Mouse (Mus musculus) CH12.LX (cell line): ENCODE measurements around the gene Senp1. TPM values are rescaled to one million over a fixed set of nuclear protein-coding genes. Genes with fewer than 3 reads are reported as not detected.
A peak's percentile ranks its signal among the peaks of the same experiment; 100 is the strongest.

Experiments
- DNase-seq: peaks from one replicate; pipeline ENCODE4 v3.0.0-alpha.2; 2013; ENCODE audit errors: extremely low read depth
- H3K27ac ChIP-seq: 2 replicates; pipeline ENCODE4 v1.5.1; 2012; ENCODE audit warnings: low read depth, mild to moderate bottlenecking, control low read depth, moderate library complexity; ENCODE audit not compliant: insufficient read depth
- H3K27me3 ChIP-seq: replicated peaks from 2 replicates; pipeline ENCODE3; 2012; ENCODE audit warnings: inconsistent platforms
- H3K36me3 ChIP-seq, 2 experiments: replicated peaks in 1 of 2; 2 replicates each; pipeline versions ENCODE3 to v1.6.1; 2012; ENCODE audit warnings: inconsistent platforms in 1 of 2, low read length in 1 of 2, mild to moderate bottlenecking in 1 of 2, mixed read lengths in 1 of 2, moderate library complexity in 1 of 2; ENCODE audit not compliant: control insufficient read depth in 1 of 2, insufficient read depth in 1 of 2
- H3K4me1 ChIP-seq, 2 experiments: 2 replicates each; pipeline ENCODE4 v1.6.1; 2012; ENCODE audit warnings: inconsistent platforms in 1 of 2, moderate library complexity in 1 of 2; ENCODE audit not compliant: insufficient read depth in 2 of 2, control insufficient read depth in 1 of 2
- H3K4me2 ChIP-seq: 2 replicates; pipeline ENCODE4 v1.6.1; 2012; ENCODE audit warnings: low read depth, mild to moderate bottlenecking, control low read depth; ENCODE audit not compliant: poor library complexity, insufficient read depth, severe bottlenecking
- H3K4me3 ChIP-seq, 3 experiments: fragments of 150-350 bp in 1 of 3; sonication (generic) in 1 of 3; replicated peaks in 1 of 3; 2 replicates each; pipeline versions ENCODE3 to v1.5.1; 2011 to 2012; ENCODE audit warnings: low read depth in 2 of 3, low read length in 2 of 3, mild to moderate bottlenecking in 2 of 3, moderate library complexity in 2 of 3, control low read depth in 1 of 3, improper control_type of control experiment in 1 of 3, inconsistent platforms in 1 of 3, mixed read lengths in 1 of 3; ENCODE audit not compliant: poor library complexity in 1 of 3
- H3K79me2 ChIP-seq: replicated peaks from 2 replicates; pipeline ENCODE4 v1.6.1; 2012; ENCODE audit warnings: mild to moderate bottlenecking, moderate library complexity; ENCODE audit not compliant: control insufficient read depth, poor library complexity, insufficient read depth, severe bottlenecking; ENCODE audit errors: extremely low read depth
- H3K9ac ChIP-seq: 2 replicates; pipeline ENCODE4 v1.6.1; 2012; ENCODE audit warnings: low read depth, mild to moderate bottlenecking, control low read depth, moderate library complexity; ENCODE audit not compliant: insufficient read depth
- H3K9me3 ChIP-seq: replicated peaks from 2 replicates; pipeline ENCODE3; 2012; ENCODE audit warnings: low read length, inconsistent platforms, mixed read lengths
- BHLHE40 ChIP-seq: IDR thresholded peaks from 2 replicates; pipeline ENCODE4 v1.6.1; 2011; ENCODE audit warnings: mild to moderate bottlenecking, low read depth, low read length, improper control_type of control experiment
- CHD1 ChIP-seq: IDR thresholded peaks from 2 replicates; pipeline ENCODE4 v1.6.1; 2012; ENCODE audit warnings: low read depth, low read length, improper control_type of control experiment, inconsistent platforms
- CHD2 ChIP-seq: IDR thresholded peaks from 2 replicates; pipeline ENCODE4 v1.6.1; 2011; ENCODE audit warnings: low read length, improper control_type of control experiment
- CTCF ChIP-seq, 2 experiments: IDR thresholded peaks in 1 of 2; conservative IDR thresholded peaks in 1 of 2; 2 replicates each; pipeline ENCODE4 v1.5.1; 2011 to 2012; ENCODE audit warnings: low read depth in 2 of 2, low read length in 2 of 2, improper control_type of control experiment in 1 of 2, inconsistent platforms in 1 of 2, mild to moderate bottlenecking in 1 of 2, moderate library complexity in 1 of 2
- E2F4 ChIP-seq: IDR thresholded peaks from 2 replicates; pipeline ENCODE4 v1.6.1; 2011; ENCODE audit warnings: low read depth, low read length, improper control_type of control experiment; ENCODE audit not compliant: insufficient replicate concordance
- ELF1 ChIP-seq: IDR thresholded peaks from 2 replicates; pipeline ENCODE4 v1.6.1; 2014; ENCODE audit warnings: low read depth, mild to moderate bottlenecking, inconsistent platforms, low read length, improper control_type of control experiment
- EP300 ChIP-seq: IDR thresholded peaks from 2 replicates; pipeline ENCODE4 v1.6.1; 2011; ENCODE audit warnings: low read length, improper control_type of control experiment
- ETS1 ChIP-seq: conservative IDR thresholded peaks from 2 replicates; pipeline ENCODE4 v1.6.1; 2012; ENCODE audit warnings: low read depth, mild to moderate bottlenecking, inconsistent platforms, low read length, improper control_type of control experiment, moderate library complexity
- GABPA ChIP-seq: IDR thresholded peaks from 2 replicates; pipeline ENCODE4 v1.6.1; 2012; ENCODE audit warnings: low read depth, low read length, improper control_type of control experiment, inconsistent platforms; ENCODE audit not compliant: insufficient replicate concordance
- HCFC1 ChIP-seq: IDR thresholded peaks from 2 replicates; pipeline ENCODE4 v1.6.1; 2012; ENCODE audit warnings: low read depth, mild to moderate bottlenecking, inconsistent platforms, low read length, improper control_type of control experiment
- IRF4 ChIP-seq: IDR thresholded peaks from 2 replicates; pipeline ENCODE4 v1.6.1; 2014; ENCODE audit warnings: low read depth, mild to moderate bottlenecking, inconsistent platforms, low read length, improper control_type of control experiment
- JUN ChIP-seq: IDR thresholded peaks from 2 replicates; pipeline ENCODE4 v1.6.1; 2011; ENCODE audit warnings: low read depth, mild to moderate bottlenecking, low read length, improper control_type of control experiment, moderate library complexity; ENCODE audit not compliant: insufficient read depth
- JUND ChIP-seq: conservative IDR thresholded peaks from 2 replicates; pipeline ENCODE4 v1.6.1; 2011; ENCODE audit warnings: low read depth, low read length, improper control_type of control experiment
- KAT2A ChIP-seq: IDR thresholded peaks from 2 replicates; pipeline ENCODE4 v1.6.1; 2012; ENCODE audit warnings: low read length, improper control_type of control experiment, inconsistent platforms; ENCODE audit not compliant: insufficient replicate concordance
- MAFK ChIP-seq: IDR thresholded peaks from 2 replicates; pipeline ENCODE4 v1.6.1; 2011; ENCODE audit warnings: low read length, improper control_type of control experiment; ENCODE audit not compliant: insufficient replicate concordance
- MAX ChIP-seq: IDR thresholded peaks from 2 replicates; pipeline ENCODE4 v1.6.1; 2011; ENCODE audit warnings: low read length, improper control_type of control experiment
- MAZ ChIP-seq: IDR thresholded peaks from 2 replicates; pipeline ENCODE4 v1.6.1; 2012; ENCODE audit warnings: low read depth, mild to moderate bottlenecking, inconsistent platforms, low read length, improper control_type of control experiment, moderate library complexity
- MEF2A ChIP-seq: IDR thresholded peaks from 2 replicates; pipeline ENCODE4 v1.6.1; 2014; ENCODE audit warnings: low read depth, mild to moderate bottlenecking, inconsistent platforms, low read length, improper control_type of control experiment, borderline replicate concordance
- MXI1 ChIP-seq: IDR thresholded peaks from 2 replicates; pipeline ENCODE4 v1.6.1; 2011; ENCODE audit warnings: mild to moderate bottlenecking, low read depth, low read length, improper control_type of control experiment
- MYC ChIP-seq: IDR thresholded peaks from 2 replicates; pipeline ENCODE4 v1.6.1; 2011; ENCODE audit warnings: low read depth, mild to moderate bottlenecking, improper control_type of control experiment, low read length
- NELFE ChIP-seq: IDR thresholded peaks from 2 replicates; pipeline ENCODE4 v1.6.1; 2011; ENCODE audit warnings: low read depth, low read length, improper control_type of control experiment
- NRF1 ChIP-seq: IDR thresholded peaks from 2 replicates; pipeline ENCODE4 v1.6.1; 2014; ENCODE audit warnings: low read depth, mild to moderate bottlenecking, inconsistent platforms, low read length, improper control_type of control experiment, moderate library complexity
- PAX5 ChIP-seq: IDR thresholded peaks from 2 replicates; pipeline ENCODE4 v1.6.1; 2012; ENCODE audit warnings: low read length, inconsistent platforms, mixed read lengths
- POLR2A ChIP-seq: IDR thresholded peaks from 2 replicates; pipeline ENCODE4 v1.6.1; 2011; ENCODE audit warnings: low read depth, mild to moderate bottlenecking, improper control_type of control experiment, low read length
- POLR2AphosphoS2 ChIP-seq: IDR thresholded peaks from 2 replicates; pipeline ENCODE4 v1.6.1; 2011; ENCODE audit warnings: low read depth, low read length, improper control_type of control experiment
- RAD21 ChIP-seq: IDR thresholded peaks from 2 replicates; pipeline ENCODE4 v1.6.1; 2011; ENCODE audit warnings: low read depth, mild to moderate bottlenecking, low read length, improper control_type of control experiment, moderate library complexity
- RCOR1 ChIP-seq: conservative IDR thresholded peaks from 2 replicates; pipeline ENCODE4 v1.6.1; 2012; ENCODE audit warnings: low read depth, mild to moderate bottlenecking, inconsistent platforms, low read length, improper control_type of control experiment
- SIN3A ChIP-seq: IDR thresholded peaks from 2 replicates; pipeline ENCODE4 v1.6.1; 2012; ENCODE audit warnings: low read length, improper control_type of control experiment, inconsistent platforms
- SMC3 ChIP-seq: IDR thresholded peaks from 2 replicates; pipeline ENCODE4 v1.6.1; 2011; ENCODE audit warnings: low read depth, low read length, improper control_type of control experiment
- TBP ChIP-seq: conservative IDR thresholded peaks from 2 replicates; pipeline ENCODE4 v1.6.1; 2011; ENCODE audit warnings: low read depth, low read length, improper control_type of control experiment
- TCF12 ChIP-seq: IDR thresholded peaks from 2 replicates; pipeline ENCODE4 v1.6.1; 2014; ENCODE audit warnings: low read depth, mild to moderate bottlenecking, inconsistent platforms, low read length, improper control_type of control experiment
- UBTF ChIP-seq: IDR thresholded peaks from 2 replicates; pipeline ENCODE4 v1.6.1; 2012; ENCODE audit warnings: low read depth, mild to moderate bottlenecking, inconsistent platforms, low read length, improper control_type of control experiment, moderate library complexity
- USF1 ChIP-seq: IDR thresholded peaks from 2 replicates; pipeline ENCODE4 v1.6.1; 2014; ENCODE audit warnings: low read depth, mild to moderate bottlenecking, inconsistent platforms, low read length, improper control_type of control experiment
- USF2 ChIP-seq: conservative IDR thresholded peaks from 2 replicates; pipeline ENCODE4 v1.6.1; 2011; ENCODE audit warnings: low read depth, low read length, improper control_type of control experiment
- ZC3H11A ChIP-seq: IDR thresholded peaks from 2 replicates; pipeline ENCODE4 v1.6.1; 2012; ENCODE audit warnings: low read depth, mild to moderate bottlenecking, inconsistent platforms, low read length, improper control_type of control experiment
- ZKSCAN1 ChIP-seq: IDR thresholded peaks from 2 replicates; pipeline ENCODE4 v1.6.1; 2012; ENCODE audit warnings: low read depth, inconsistent platforms, low read length, improper control_type of control experiment, borderline replicate concordance
- ZMIZ1 ChIP-seq: IDR thresholded peaks from 2 replicates; pipeline ENCODE4 v1.6.1; 2012; ENCODE audit warnings: low read depth, mild to moderate bottlenecking, inconsistent platforms, low read length, improper control_type of control experiment
- ZNF384 ChIP-seq: IDR thresholded peaks from 2 replicates; pipeline ENCODE4 v1.6.1; 2012; ENCODE audit warnings: low read depth, low read length, improper control_type of control experiment, inconsistent platforms
- dilution Hi-C: fragments of 300-500 bp; cut with MboI; formaldehyde crosslinking; loops from 2 replicates; pipeline ENCODE4 v1.14.3; 2020; ENCODE audit warnings: low sequenced_read_pairs; ENCODE audit not compliant: extremely low pct_unique_long_range_greater_than_20kb, extremely low pct_ligation_motif_present
- in situ Hi-C: fragments of 300-500 bp; cut with MboI; formaldehyde crosslinking; loops from 3 replicates; pipeline ENCODE4 v1.14.3; 2019; ENCODE audit warnings: low sequenced_read_pairs, low pct_ligation_motif_present, low pct_unique_long_range_greater_than_20kb, mixed read lengths
- polyA plus RNA-seq: library from polyadenylated mRNA; unstranded; fragments of >175 nt; gene quantifications from 2 replicates; pipeline ENCODE4 v1.2.1, GENCODE M21; 2012; ENCODE audit warnings: low read depth; ENCODE audit not compliant: insufficient read length
- total RNA-seq, 2 experiments: library from RNA; depleted of rRNA; stranded (reverse); fragments of 300-350 nt in 1 of 2; fragments of >200 nt in 1 of 2; gene quantifications; 2 replicates each; pipeline ENCODE4 v1.2.3; 2012 to 2014

Gene Senp1
- total and polyA plus RNA-seq, 3 experiments, result 14.9 to 38.5 (median 23.3) TPM

DNA sequence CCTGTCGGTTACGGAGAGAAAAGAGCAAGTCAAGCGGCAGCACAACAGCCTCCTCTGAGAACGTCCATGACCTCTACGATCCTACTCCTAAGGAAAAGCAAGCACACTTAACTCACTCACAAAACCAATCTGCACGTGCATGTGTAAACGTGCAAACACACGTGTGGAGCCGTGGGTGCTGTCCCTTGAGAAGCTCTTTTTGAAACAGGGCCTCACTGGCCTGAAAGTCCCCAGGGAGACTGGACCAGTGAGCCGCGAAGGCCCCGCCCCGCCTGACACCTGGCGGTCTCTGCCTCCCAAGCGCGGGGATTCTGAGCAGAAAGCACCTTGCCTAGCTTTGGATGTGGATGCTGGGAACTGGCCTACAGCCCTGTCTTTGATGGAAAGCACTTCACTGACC lies 18.5 kb downstream of the Senp1 start:
- no peaks in the 10 kb centered on the region; the same call in 1 of the 2 replicates for H3K79me2 ChIP-seq
- no peak for TF ChIP-seq SMC3
- TF ChIP-seq MXI1, result peak; percentile 69; the same call in 1 of the 2 replicates
- no peak for TF ChIP-seq JUN
- no peak for TF ChIP-seq ZKSCAN1
- TF ChIP-seq USF1, result no peak
- TF ChIP-seq KAT2A, result 0 out of 2 replicates have a peak, but pooled peaks have one; percentile 29
- TF ChIP-seq RAD21, result no peak
- TF ChIP-seq E2F4, result no peak
- peak; percentile 89 for TF ChIP-seq ETS1
- no peak for TF ChIP-seq ZMIZ1
- peak; percentile 78 for TF ChIP-seq TCF12
- no peak for TF ChIP-seq CHD1
- TF ChIP-seq NRF1, result no peak
- no peak for TF ChIP-seq MAFK
- no peak for TF ChIP-seq NELFE
- no peak for TF ChIP-seq GABPA
- TF ChIP-seq POLR2A, result no peak
- TF ChIP-seq UBTF, result no peak
- TF ChIP-seq MYC, result peak; percentile 79; the same call in 1 of the 2 replicates
- peak; percentile 70 for TF ChIP-seq EP300
- TF ChIP-seq RCOR1, result peak; percentile 39; the same call in 1 of the 2 replicates
- TF ChIP-seq CHD2, result no peak
- no peak for TF ChIP-seq ZNF384
- no peak for TF ChIP-seq ELF1
- TF ChIP-seq USF2, result no peak
- TF ChIP-seq POLR2AphosphoS2, result no peak
- no peak for TF ChIP-seq TBP
- peak; percentile 100 for TF ChIP-seq BHLHE40
- no peak for TF ChIP-seq ZC3H11A
- peak; percentile 47; the same call in 1 of the 2 replicates for TF ChIP-seq SIN3A
- TF ChIP-seq HCFC1, result peak; percentile 14; the same call in 1 of the 2 replicates
- TF ChIP-seq MAX, result peak; percentile 81; the same call in 1 of the 2 replicates
- TF ChIP-seq JUND, result no peak
- TF ChIP-seq IRF4, result peak; percentile 64
- no peak for TF ChIP-seq MAZ
- no peak for TF ChIP-seq PAX5
- TF ChIP-seq CTCF (conservative IDR thresholded peaks at IDR 0.05 in 1 of 2, IDR thresholded peaks at IDR 0.05 in 1 of 2; ENCODE audit: low read depth in 2 of 2, low read length in 2 of 2), result no peak
- TF ChIP-seq MEF2A, result peak; percentile 64; the same call in 1 of the 2 replicates
- no peak overlapping the region for H3K4me3 ChIP-seq
- H3K27ac ChIP-seq, result no peak overlapping the region
- H3K9ac ChIP-seq, result no peak overlapping the region
- H3K36me3 ChIP-seq, result peaks cover 56 to 93% of the 10 kb centered on the region in 2 experiments
- in situ Hi-C loops, result no loop called here
- no peaks in the 10 kb centered on the region for H3K27me3 ChIP-seq
- peaks cover 13% of the 10 kb centered on the region for H3K9me3 ChIP-seq
- DNase-seq, result peak; percentile 82
- H3K4me1 ChIP-seq, result peaks cover 4 to 33% of the 10 kb centered on the region in 2 experiments
- no peak overlapping the region for H3K4me2 ChIP-seq
- dilution Hi-C loops, result no loop called here
